Mouse (Mus musculus): ENCODE results near the gene Bcl2l1.

Bcl2l1 gene

GRCm38 (mm10) chr2:152803081-152803480, 28.4 kb downstream of the Bcl2l1 start:
- DNase-seq (ENCODE audit: low spot score in 2 of 2) = no peak

- no peak for DNase-seq (ENCODE audit: low spot score in 2 of 2)
These were observed 29.2 kb downstream of the Bcl2l1 start for GRCm38 (mm10) chr2:152802303-152802702.

- DNase-seq (ENCODE audit: low spot score in 2 of 2) = no peak
These were observed 30.8 kb downstream of the Bcl2l1 start for GRCm38 (mm10) chr2:152800762-152801113.

GRCm38 (mm10) chr2:152799954-152800761, 31.4 kb downstream of the Bcl2l1 start:
- no peak for DNase-seq (ENCODE audit: low spot score in 2 of 2)

- DNase-seq (ENCODE audit: low spot score in 2 of 2) = no peak
These were observed 33.9 kb downstream of the Bcl2l1 start for GRCm38 (mm10) chr2:152797589-152797988.

- no peak for DNase-seq (ENCODE audit: low spot score in 2 of 2)
These were observed 37.2 kb downstream of the Bcl2l1 start for GRCm38 (mm10) chr2:152794281-152794827.

GRCm38 (mm10) chr2:152793381-152793780, 38.1 kb downstream of the Bcl2l1 start:
- no peak for DNase-seq (ENCODE audit: low spot score in 2 of 2)

- peak in 1 of 2 experiments; percentile 48 for DNase-seq (ENCODE audit: low spot score in 2 of 2)
These were observed 39.1 kb downstream of the Bcl2l1 start for GRCm38 (mm10) chr2:152792461-152792860.

GRCm38 (mm10) chr2:152789591-152789999, 41.9 kb downstream of the Bcl2l1 start:
- no peak for DNase-seq (ENCODE audit: low spot score in 2 of 2)

- DNase-seq (ENCODE audit: low spot score in 2 of 2) = no peak
These were observed 42.6 kb downstream of the Bcl2l1 start for GRCm38 (mm10) chr2:152788892-152789421.

- DNase-seq (ENCODE audit: low spot score in 2 of 2) = no peak
These were observed 44.0 kb downstream of the Bcl2l1 start for GRCm38 (mm10) chr2:152787543-152787942.

- no peak for DNase-seq (ENCODE audit: low spot score in 2 of 2)
These were observed 44.4 kb downstream of the Bcl2l1 start for GRCm38 (mm10) chr2:152787136-152787535.

- DNase-seq (ENCODE audit: low spot score in 2 of 2) = peak; percentile 31 to 61
These were observed 45.8 kb downstream of the Bcl2l1 start for GRCm38 (mm10) chr2:152785446-152786350.

- no peak for DNase-seq (ENCODE audit: low spot score in 2 of 2)
These were observed 46.9 kb downstream of the Bcl2l1 start for GRCm38 (mm10) chr2:152784640-152785039.

GRCm38 (mm10) chr2:152783241-152783640, 48.3 kb downstream of the Bcl2l1 start:
- no peak for DNase-seq (ENCODE audit: low spot score in 2 of 2)

GRCm38 (mm10) chr2:152782656-152783055, 48.9 kb downstream of the Bcl2l1 start:
- DNase-seq (ENCODE audit: low spot score in 2 of 2) = no peak

GRCm38 (mm10) chr2:152781031-152781711, 50.4 kb downstream of the Bcl2l1 start:
- no peak for DNase-seq (ENCODE audit: low spot score in 2 of 2)

- DNase-seq (ENCODE audit: low spot score in 2 of 2) = no peak
These were observed 51.1 kb downstream of the Bcl2l1 start for GRCm38 (mm10) chr2:152780466-152780865.

- no peak for DNase-seq (ENCODE audit: low spot score in 2 of 2)
These were observed 54.4 kb downstream of the Bcl2l1 start for GRCm38 (mm10) chr2:152777081-152777480.

GRCm38 (mm10) chr2:152776435-152776834, 55.1 kb downstream of the Bcl2l1 start:
- DNase-seq (ENCODE audit: low spot score in 2 of 2) = no peak

- DNase-seq (ENCODE audit: low spot score in 2 of 2) = no peak
These were observed 55.5 kb downstream of the Bcl2l1 start for GRCm38 (mm10) chr2:152776019-152776418.
